Comparison of ENCODE assay signal across 9 mouse cellular contexts in genomic region chr9:75254196-75254955, GRCm38 (mm10). TPM values are rescaled to one million over a fixed set of nuclear protein-coding genes. Genes with fewer than 3 reads are reported as not detected.
DNase-seq lines count a peak whose midpoint lies in the region; ATAC-seq and TF ChIP-seq lines count a peak whose summit lies in the region.
"Had no signal": no experiment of that assay in that cellular context is flagged by ENCODE, and none has a peak within 500 bp of the region (broad histone marks: within the 10 kb centered on the region; RNA-seq: fewer than 3 reads in every experiment).

No protein-coding gene starts in this region.

- TF ChIP-seq EP300 in heart, adult 2 months (IDR thresholded peaks at IDR 0.05; ENCODE audit: insufficient read depth, low read depth, low read length) = peak; percentile 36; the same call in 1 of the 2 replicates

- DNase-seq in heart, adult 2 months = peak; percentile 51 to 74
- DNase-seq in heart, embryonic 10.5 days (ENCODE audit: low spot score) = no peak
- peak; percentile 83 for DNase-seq in forebrain, postnatal 0 days
- peak; percentile 40 for DNase-seq in kidney, adult 11 months
- peak; percentile 56 for DNase-seq in left cerebral cortex, postnatal 4 days
- DNase-seq in cerebellum, adult 11-12 months = no peak

- TF ChIP-seq CTCF in heart, adult 2 months (IDR thresholded peaks at IDR 0.05) = no peak
- TF ChIP-seq CTCF in forebrain, postnatal 0 days (IDR thresholded peaks at IDR 0.05; ENCODE audit: low read depth) = no peak

- no peaks in the 10 kb centered on the region for H3K9me3 ChIP-seq in heart, embryonic 10.5 days
- no peaks in the 10 kb centered on the region for H3K9me3 ChIP-seq in forebrain, postnatal 0 days (ENCODE audit: low read length)
- H3K9me3 ChIP-seq: G1E had no signal

- no peak for TF ChIP-seq POLR2A in heart, adult 2 months (IDR thresholded peaks at IDR 0.05; ENCODE audit: insufficient read depth, low read depth, low read length)

- H3K79me2 ChIP-seq in heart, adult 2 months (replicated peaks; ENCODE audit: control insufficient read depth, insufficient read depth, low read length) = no peaks in the 10 kb centered on the region

- H3K9ac ChIP-seq in heart, adult 2 months (ENCODE audit: low read depth, low read length) = peak overlapping the region; percentile 43
- H3K9ac ChIP-seq in forebrain, postnatal 0 days = no peak overlapping the region

- no peaks in the 10 kb centered on the region for H3K27me3 ChIP-seq in heart, adult 2 months (ENCODE audit: control insufficient read depth, insufficient read depth, low read length)
- no peaks in the 10 kb centered on the region for H3K27me3 ChIP-seq in heart, embryonic 10.5 days (ENCODE audit: insufficient read depth, poor library complexity, severe bottlenecking)
- no peaks in the 10 kb centered on the region for H3K27me3 ChIP-seq in forebrain, postnatal 0 days (ENCODE audit: insufficient read depth, low read length)

- H3K4me1 ChIP-seq in heart, adult 2 months (ENCODE audit: control insufficient read depth, insufficient read depth, low read length) = peaks cover 16% of the 10 kb centered on the region
- peaks cover 23% of the 10 kb centered on the region for H3K4me1 ChIP-seq in heart, embryonic 10.5 days
- peaks cover 7% of the 10 kb centered on the region; the same call in 1 of the 2 replicates for H3K4me1 ChIP-seq in forebrain, postnatal 0 days (ENCODE audit: insufficient read depth)

- WGBS in heart, adult 2 months = 17% methylated on average over 13 of the region's 13 CpGs
- 63% methylated on average over 13 of the region's 13 CpGs for WGBS in heart, embryonic 10.5 days
- WGBS in forebrain, postnatal 0 days = 42% methylated on average over 13 of the region's 13 CpGs

- peaks cover 2% of the 10 kb centered on the region; the same call in 1 of the 2 replicates for H3K36me3 ChIP-seq in heart, adult 2 months (ENCODE audit: control insufficient read depth, insufficient read depth, low read length)
- H3K36me3 ChIP-seq in heart, embryonic 10.5 days = no peaks in the 10 kb centered on the region
- H3K36me3 ChIP-seq in forebrain, postnatal 0 days (ENCODE audit: insufficient read depth) = no peaks in the 10 kb centered on the region
- H3K36me3 ChIP-seq: G1E had no signal

- peak; percentile 98 for ATAC-seq in forebrain, postnatal 0 days
- ATAC-seq in monocyte, adult 5-6 weeks (replicated peaks; ENCODE audit: insufficient number of reproducible peaks, low FRiP score, low TSS enrichment, poor library complexity, severe bottlenecking) = 0 out of 2 replicates have a peak, but pooled peaks have one; percentile 19
- ATAC-seq in megakaryocyte-erythroid progenitor cell, adult 5-6 weeks (replicated peaks; ENCODE audit: low FRiP score, low TSS enrichment, poor library complexity, severe bottlenecking) = no peak

- no peak overlapping the region for H3K4me3 ChIP-seq in heart, adult 2 months
- H3K4me3 ChIP-seq in heart, embryonic 10.5 days = no peak overlapping the region
- H3K4me3 ChIP-seq in forebrain, postnatal 0 days (ENCODE audit: low read depth, low read length) = no peak overlapping the region

- intact Hi-C loops in heart, adult 2 months (cut with DNase I) = no loop called here
- intact Hi-C loops in left cerebral cortex, postnatal 4 days (cut with DNase I) = no loop called here

- peak overlapping the region; percentile 72 for H3K27ac ChIP-seq in heart, adult 2 months
- no peak overlapping the region for H3K27ac ChIP-seq in heart, embryonic 10.5 days
- peak overlapping the region; percentile 75 for H3K27ac ChIP-seq in forebrain, postnatal 0 days (ENCODE audit: low read depth, low read length)

- H3K4me2 ChIP-seq in forebrain, postnatal 0 days (ENCODE audit: low read depth) = 0 out of 2 replicates have a peak overlapping the region, but pooled peaks have one; percentile 2

RNA-seq across cellular contexts. Expression of gene Myo5c, which starts 22.6 kb away (rescaled TPM):
- total RNA-seq in heart, adult 2 months (2021) = 1 to 10 TPM; 5.0 to 5.9 TPM
- polyA plus RNA-seq in heart, adult 2 months (2012; rRNA removed) = 5.1 and 9.3 TPM in 2 replicates
- polyA plus RNA-seq in heart, embryonic 10.5 days (2016; fragmentation: Nextera tagmentation; extraction: Ambion mirVana) = 0.51 and 1.4 TPM in 2 replicates
- total RNA-seq in forebrain, postnatal 0 days (2014; rRNA removed) = 0.10 and 0.31 TPM in 2 replicates
- 0.16 and 0.20 TPM in 2 replicates for polyA plus RNA-seq in forebrain, postnatal 0 days (2015; fragmentation: Nextera tagmentation; extraction: Ambion mirVana)
- under 1 TPM; 0.14 to 0.32 TPM for total RNA-seq in left cerebral cortex, postnatal 4 days (2021)
- total RNA-seq in monocyte, adult 5-6 weeks (2017) = 0.29 TPM in 1 of 3 replicates, not detected in the others
- not detected in 2 replicates for total RNA-seq in megakaryocyte-erythroid progenitor cell, adult 5-6 weeks (2014; fragmentation: Nextera tagmentation)
- total RNA-seq in megakaryocyte-erythroid progenitor cell, adult 5-6 weeks (2017) = 0.38 TPM in 1 of 2 replicates, not detected in the other
- polyA plus RNA-seq: G1E had no signal

RNA-seq across cellular contexts. Expression of gene Gnb5, which starts 51.7 kb away (rescaled TPM):
- total RNA-seq in heart, adult 2 months (2021) = 10 to 100 TPM; 23.5 to 23.9 TPM
- 33.0 and 52.8 TPM in 2 replicates for polyA plus RNA-seq in heart, adult 2 months (2012; rRNA removed)
- 40.4 and 58.1 TPM in 2 replicates for polyA plus RNA-seq in heart, embryonic 10.5 days (2016; fragmentation: Nextera tagmentation; extraction: Ambion mirVana)
- total RNA-seq in forebrain, postnatal 0 days (2014; rRNA removed) = 73.2 TPM in 2 replicates
- polyA plus RNA-seq in forebrain, postnatal 0 days (2015; fragmentation: Nextera tagmentation; extraction: Ambion mirVana) = 80.0 and 91.4 TPM in 2 replicates
- total RNA-seq in left cerebral cortex, postnatal 4 days (2021) = 10 to 100 TPM; 74.6 to 78.1 TPM
- 2.0 to 5.4 TPM (median 4.1 TPM) in 3 replicates for total RNA-seq in monocyte, adult 5-6 weeks (2017)
- not detected in 2 replicates for total RNA-seq in megakaryocyte-erythroid progenitor cell, adult 5-6 weeks (2014; fragmentation: Nextera tagmentation)
- total RNA-seq in megakaryocyte-erythroid progenitor cell, adult 5-6 weeks (2017) = 1.1 and 1.3 TPM in 2 replicates
- polyA plus RNA-seq: G1E had no signal

Comparison
In these comparisons a context has a peak if more than half of its experiments do, and no peak if none do; other contexts are left out.
1. DNase-seq: peak in heart, adult 2 months (2 of 2), forebrain, postnatal 0 days (single experiment), kidney, adult 11 months (single experiment) and left cerebral cortex, postnatal 4 days (single experiment); none in heart, embryonic 10.5 days (single experiment) and cerebellum, adult 11-12 months (single experiment).